Mouse (Mus musculus) hindbrain, embryonic 16.5 days (tissue): ENCODE results near the gene Dio1. TPM values are rescaled to one million over a fixed set of nuclear protein-coding genes. Genes with fewer than 3 reads are reported as not detected.
A peak's percentile ranks its signal among the peaks of the same experiment; 100 is the strongest.

Experiments
- ATAC-seq: fragments of 200-750 bp; cut with Nextera tagmentation; 2 replicates; pipeline ENCODE4 v1.8.0; 2017; ENCODE audit warnings: moderate TSS enrichment, moderate library complexity
- H3K27ac ChIP-seq: fragments of 300-500 bp; sonication (generic); 2 replicates; pipeline ENCODE4 v1.5.1; 2014; ENCODE audit warnings: low read depth, mild to moderate bottlenecking, control low read depth, low read length, moderate library complexity
- H3K27me3 ChIP-seq: fragments of 300-500 bp; sonication (generic); replicated peaks from 2 replicates; pipeline ENCODE4 v1.6.1; 2014; ENCODE audit warnings: low read length; ENCODE audit not compliant: control insufficient read depth, insufficient read depth
- H3K36me3 ChIP-seq: fragments of 300-500 bp; sonication (generic); 2 replicates; pipeline ENCODE4 v1.6.1; 2014; ENCODE audit warnings: mild to moderate bottlenecking, low read length, moderate library complexity, mixed read lengths; ENCODE audit not compliant: control insufficient read depth, insufficient read depth
- H3K4me1 ChIP-seq: fragments of 300-500 bp; sonication (generic); 2 replicates; pipeline ENCODE4 v1.6.1; 2014; ENCODE audit warnings: low read depth, low read length; ENCODE audit not compliant: control insufficient read depth, insufficient read depth
- H3K4me2 ChIP-seq: fragments of 300-500 bp; sonication (generic); 2 replicates; pipeline ENCODE4 v1.6.1; 2014; ENCODE audit warnings: mild to moderate bottlenecking, low read length, control low read depth, moderate library complexity
- H3K4me3 ChIP-seq: fragments of 300-500 bp; sonication (generic); 2 replicates; pipeline ENCODE4 v1.5.1; 2014; ENCODE audit warnings: mild to moderate bottlenecking, low read length, control low read depth, moderate library complexity
- H3K9ac ChIP-seq: fragments of 300-500 bp; sonication (generic); 2 replicates; pipeline ENCODE4 v1.6.1; 2014; ENCODE audit warnings: low read depth, mild to moderate bottlenecking, control low read depth, low read length, moderate library complexity
- H3K9me3 ChIP-seq: fragments of 300-500 bp; sonication (generic); 2 replicates; pipeline ENCODE4 v1.6.1; 2014; ENCODE audit warnings: mild to moderate bottlenecking, low read length, moderate library complexity; ENCODE audit not compliant: control insufficient read depth
- WGBS: fragments of 180-500 bp; shearing (Covaris S2); extraction: QIAGEN DNeasy Blood & Tissue Kit; methylation state at CpG from one replicate; pipeline ENCODE4 v1.1.7; 2014; 5-methylcytosine and 5-hydroxymethylcytosine counted together
- polyA plus RNA-seq: library from polyadenylated mRNA; unstranded; fragments of >200 nt; fragmentation: Nextera tagmentation; extraction: Ambion mirVana; gene quantifications from 2 replicates; pipeline ENCODE4 v1.2.1, GENCODE M21; 2015

Gene Dio1
- polyA plus RNA-seq, 1 experiment from 2014 or later: not detected

- no peaks in the 10 kb centered on the region for H3K27me3 ChIP-seq
- peak within 1 kb of the TSS; percentile 67 for H3K27ac ChIP-seq
- H3K9me3 ChIP-seq: 0 out of 2 replicates have a peak, but pooled peaks cover 3% of the 10 kb centered on the region
- H3K4me3 ChIP-seq: peak within 1 kb of the TSS; percentile 69
- peak within 1 kb of the TSS; percentile 71 for H3K9ac ChIP-seq
- peak within 1 kb of the TSS; percentile 92 for H3K4me2 ChIP-seq
- WGBS: under 1% methylated on average over 29 of the region's 29 CpGs
- ATAC-seq: peak; percentile 96
- no peaks in the 10 kb centered on the region; the same call in 1 of the 2 replicates for H3K36me3 ChIP-seq
- H3K4me1 ChIP-seq: peaks cover 13% of the 10 kb centered on the region
Measured at GRCm38 (mm10) chr4:107313690-107314478, 6.9 kb upstream of the Dio1 start, which contains the start of gene Yipf1. Yipf1 (plus strand) TSS chr4:107314363.

DNA sequence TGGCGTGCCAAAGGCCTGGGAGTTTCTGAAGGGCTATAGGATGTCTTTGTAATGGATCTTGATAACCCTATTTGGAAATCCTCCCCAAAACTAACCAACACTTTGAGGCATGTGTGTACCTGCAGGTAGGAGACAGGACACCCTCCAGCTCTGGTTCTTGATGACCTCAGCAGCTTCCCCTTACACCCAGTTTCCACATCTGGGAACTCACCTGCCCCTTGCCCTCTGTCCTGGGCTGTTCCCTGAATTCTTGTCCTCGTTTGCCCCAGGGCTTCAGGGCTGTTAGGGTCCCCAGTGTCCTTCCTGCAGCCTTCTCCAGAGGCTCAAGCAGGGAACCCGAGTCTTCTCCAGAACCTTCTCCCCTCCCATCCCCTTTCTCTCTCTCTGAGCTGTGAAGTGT lies 3.4 kb downstream of the Dio1 start:
- H3K4me3 ChIP-seq: no peak overlapping the region
- no peaks in the 10 kb centered on the region for H3K9me3 ChIP-seq
- no peak overlapping the region for H3K27ac ChIP-seq
- 63% methylated on average over 3 of the region's 3 CpGs for WGBS
- no peak overlapping the region for H3K9ac ChIP-seq
- no peaks in the 10 kb centered on the region; the same call in 1 of the 2 replicates for H3K4me1 ChIP-seq
- H3K36me3 ChIP-seq: no peaks in the 10 kb centered on the region
- ATAC-seq: no peak
- H3K4me2 ChIP-seq: no peak overlapping the region
- H3K27me3 ChIP-seq: no peaks in the 10 kb centered on the region

- Histone ChIP-seq H3K27me3 (no peaks in the 10 kb centered on the region), H3K36me3 (no peaks in the 10 kb centered on the region), H3K9me3 (no peaks in the 10 kb centered on the region), H3K9ac (no peak overlapping the region), H3K4me3 (no peak overlapping the region), H3K27ac (no peak overlapping the region), H3K4me2 (no peak overlapping the region), H3K4me1 (no peaks in the 10 kb centered on the region; the same call in 1 of the 2 replicates)
- ATAC-seq: no peak
- whole genome bisulfite sequencing: 89% methylated on average over 4 of the region's 4 CpGs
Measured at GRCm38 (mm10) chr4:107302832-107303231, 4.1 kb downstream of the Dio1 start.

DNA sequence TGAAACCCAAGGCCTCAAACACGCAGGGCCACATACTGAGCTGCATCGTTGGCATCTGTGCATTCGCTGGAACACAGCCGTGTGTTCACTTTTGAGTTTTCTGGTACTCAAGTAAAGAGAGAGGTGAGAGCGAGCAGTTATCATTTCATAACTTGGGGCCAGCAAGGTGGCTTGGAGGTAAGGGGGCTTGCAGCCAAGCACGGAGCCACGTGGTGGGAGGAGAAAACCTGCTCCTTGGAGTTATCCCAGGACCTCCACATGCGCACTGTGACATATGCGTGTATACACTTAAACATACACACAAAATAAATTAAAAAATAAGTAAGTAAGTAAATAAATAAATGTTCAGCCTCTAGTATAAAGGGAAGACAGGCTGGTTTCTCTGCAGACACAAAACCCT lies 4.7 kb downstream of the Dio1 start:
- H3K27me3 ChIP-seq: no peaks in the 10 kb centered on the region
- H3K27ac ChIP-seq: no peak overlapping the region
- no peak overlapping the region for H3K4me2 ChIP-seq
- no peak overlapping the region for H3K9ac ChIP-seq
- no peak for ATAC-seq
- 87% methylated on average over 9 of the region's 9 CpGs for WGBS
- H3K4me1 ChIP-seq: no peaks in the 10 kb centered on the region; the same call in 1 of the 2 replicates
- no peaks in the 10 kb centered on the region for H3K36me3 ChIP-seq
- no peaks in the 10 kb centered on the region for H3K9me3 ChIP-seq
- no peak overlapping the region for H3K4me3 ChIP-seq

DNA sequence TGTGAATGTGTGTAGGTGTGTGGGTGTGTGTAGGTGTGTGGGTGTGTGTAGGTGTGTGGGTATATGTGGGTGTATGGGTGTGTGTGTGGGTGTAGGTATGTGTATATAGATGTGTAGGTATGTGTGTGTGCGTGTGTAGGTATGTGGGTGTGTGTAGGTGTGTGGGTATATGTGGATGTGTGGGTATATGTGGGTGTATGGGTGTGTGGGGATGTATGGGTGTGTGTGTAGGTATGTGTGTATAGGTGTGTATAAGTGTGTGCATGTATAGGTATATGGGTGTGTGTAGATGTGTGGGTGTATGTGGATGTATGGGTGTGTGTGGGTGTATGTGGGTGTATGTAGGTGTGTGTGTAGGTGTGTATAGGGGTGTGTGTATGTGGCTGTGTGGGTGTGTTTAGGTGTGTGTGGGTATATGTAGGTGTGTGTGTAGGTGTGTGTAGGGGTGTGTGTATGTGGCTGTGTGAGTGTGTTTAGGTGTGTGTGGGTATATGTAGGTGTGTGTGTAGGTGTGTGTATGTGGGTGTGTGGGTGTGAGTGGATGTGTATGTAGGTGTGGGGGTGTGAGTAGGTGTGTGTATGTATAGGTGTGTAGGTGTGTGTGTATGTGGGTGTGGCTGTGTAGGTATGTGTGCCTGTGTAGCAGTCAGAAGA lies 5.9 kb downstream of the Dio1 start:
- H3K4me2 ChIP-seq: no peak overlapping the region
- no peaks in the 10 kb centered on the region for H3K9me3 ChIP-seq
- H3K27ac ChIP-seq: no peak overlapping the region
- no peaks in the 10 kb centered on the region for H3K4me1 ChIP-seq
- H3K9ac ChIP-seq: no peak overlapping the region
- H3K4me3 ChIP-seq: no peak overlapping the region
- no peaks in the 10 kb centered on the region for H3K36me3 ChIP-seq
- WGBS: 91% methylated on average over 1 of the region's 1 CpGs
- ATAC-seq: no peak
- no peaks in the 10 kb centered on the region for H3K27me3 ChIP-seq

DNA sequence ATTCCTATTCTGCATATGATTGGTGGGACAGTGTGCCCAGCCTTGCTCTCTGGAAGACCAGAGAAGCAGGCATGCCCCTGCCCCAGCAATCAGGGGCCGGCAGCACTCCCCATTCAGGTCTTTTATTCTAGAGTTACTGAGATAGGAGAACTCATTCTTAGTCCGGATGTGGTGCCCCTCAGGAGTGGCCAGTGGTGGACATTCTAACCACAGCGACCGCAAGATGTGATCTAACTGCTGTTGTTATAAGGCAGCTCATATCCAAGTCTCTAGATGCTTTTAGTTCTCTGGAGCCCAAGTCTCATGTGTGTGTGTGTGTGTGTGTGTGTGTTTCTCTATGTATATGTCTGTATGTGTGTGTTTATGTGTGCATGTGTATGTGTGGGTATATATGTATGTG lies 6.6 kb downstream of the Dio1 start:
- no peak for ATAC-seq
- Histone ChIP-seq H3K9me3 (no peaks in the 10 kb centered on the region), H3K27me3 (no peaks in the 10 kb centered on the region), H3K4me2 (no peak overlapping the region), H3K4me3 (no peak overlapping the region), H3K9ac (no peak overlapping the region), H3K4me1 (no peaks in the 10 kb centered on the region), H3K36me3 (no peaks in the 10 kb centered on the region), H3K27ac (no peak overlapping the region)
- WGBS: 83% methylated on average over 4 of the region's 4 CpGs

- Histone ChIP-seq H3K9ac (no peak overlapping the region), H3K27ac (no peak overlapping the region), H3K4me2 (no peak overlapping the region), H3K36me3 (no peaks in the 10 kb centered on the region), H3K9me3 (no peaks in the 10 kb centered on the region), H3K27me3 (no peaks in the 10 kb centered on the region), H3K4me3 (no peak overlapping the region), H3K4me1 (no peaks in the 10 kb centered on the region)
- 87% methylated on average over 7 of the region's 7 CpGs for WGBS
- ATAC-seq: no peak
Measured at GRCm38 (mm10) chr4:107299779-107300340, 7.1 kb downstream of the Dio1 start.

DNA sequence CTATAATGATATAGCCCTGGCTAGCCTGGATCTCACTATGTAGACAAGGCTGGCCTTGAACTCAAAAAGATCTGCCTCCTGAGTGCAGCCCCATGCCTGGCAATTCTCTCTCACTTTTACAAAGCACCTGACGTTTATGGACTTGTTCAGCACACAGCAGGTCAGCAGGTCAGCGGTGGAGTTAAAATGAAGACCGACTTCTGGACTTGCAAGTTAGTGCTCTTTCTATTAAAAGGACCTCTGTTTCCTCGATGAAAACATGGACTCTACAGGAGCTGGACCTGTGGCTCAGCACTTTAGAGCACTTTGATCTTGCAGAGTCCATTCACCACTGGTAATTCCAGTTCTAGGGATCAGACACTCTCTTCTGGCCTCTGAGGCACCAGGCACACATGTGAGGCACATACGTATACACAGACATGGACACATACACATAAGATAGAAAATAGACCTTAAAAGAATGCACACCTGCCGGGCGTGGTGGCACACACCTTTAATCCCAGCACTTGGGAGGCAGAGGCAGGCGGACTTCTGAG lies 8.8 kb downstream of the Dio1 start:
- no peak overlapping the region for H3K4me3 ChIP-seq
- H3K4me2 ChIP-seq: no peak overlapping the region
- no peaks in the 10 kb centered on the region for H3K36me3 ChIP-seq
- H3K4me1 ChIP-seq: no peaks in the 10 kb centered on the region
- 87% methylated on average over 8 of the region's 8 CpGs for WGBS
- no peak overlapping the region for H3K9ac ChIP-seq
- no peak for ATAC-seq
- H3K9me3 ChIP-seq: no peaks in the 10 kb centered on the region
- no peak overlapping the region for H3K27ac ChIP-seq
- H3K27me3 ChIP-seq: no peaks in the 10 kb centered on the region

DNA sequence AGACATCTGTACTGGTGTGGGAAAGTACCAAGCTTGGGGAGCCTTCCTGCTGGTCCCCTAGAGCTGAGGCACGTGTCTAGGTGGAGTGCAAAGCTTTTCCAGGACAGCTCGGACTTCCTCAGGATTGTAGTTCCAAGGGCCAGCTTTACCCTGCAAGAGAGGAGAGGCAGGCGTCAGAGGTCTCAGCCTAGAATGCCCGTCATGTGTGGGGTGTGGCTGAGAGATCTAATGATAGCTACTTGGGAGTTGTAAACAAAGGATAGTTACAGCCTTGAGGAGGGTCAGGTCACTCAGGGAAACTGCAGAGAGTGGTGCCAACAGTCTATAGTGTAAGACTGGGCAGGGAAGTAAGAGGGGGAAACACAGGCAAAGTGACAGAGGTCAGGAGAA lies 14.7 kb downstream of the Dio1 start:
- Histone ChIP-seq H3K4me1 (no peaks in the 10 kb centered on the region), H3K27ac (no peak overlapping the region), H3K36me3 (no peaks in the 10 kb centered on the region), H3K4me2 (no peak overlapping the region), H3K9me3 (no peaks in the 10 kb centered on the region), H3K4me3 (no peak overlapping the region), H3K27me3 (no peaks in the 10 kb centered on the region), H3K9ac (no peak overlapping the region)
- no peak for ATAC-seq
- WGBS: 73% methylated on average over 4 of the region's 4 CpGs
